Mouse (Mus musculus) hindbrain, embryonic 12.5 days (tissue): ENCODE data around the gene Bdnf. TPM values are rescaled to one million over a fixed set of nuclear protein-coding genes. Genes with fewer than 3 reads are reported as not detected.

ENCODE experiments used
- ATAC-seq: fragments of 200-750 bp; cut with Nextera tagmentation; 2 replicates; pipeline ENCODE4 v1.8.0; 2017; ENCODE audit warnings: moderate TSS enrichment; ENCODE audit not compliant: low FRiP score
- H3K27ac ChIP-seq: fragments of 300-500 bp; sonication (generic); 2 replicates; pipeline ENCODE4 v1.5.1; 2016; ENCODE audit warnings: mild to moderate bottlenecking
- H3K27me3 ChIP-seq: fragments of 300-500 bp; sonication (generic); 2 replicates; pipeline ENCODE4 v1.6.1; 2016; ENCODE audit warnings: mild to moderate bottlenecking
- H3K36me3 ChIP-seq: fragments of 300-500 bp; sonication (generic); 2 replicates; pipeline ENCODE4 v1.6.1; 2016; ENCODE audit warnings: mild to moderate bottlenecking
- H3K4me1 ChIP-seq: fragments of 300-500 bp; sonication (generic); 2 replicates; pipeline ENCODE4 v1.6.1; 2016
- H3K4me2 ChIP-seq: fragments of 300-500 bp; sonication (generic); replicated peaks from 2 replicates; pipeline ENCODE4 v1.6.1; 2016; ENCODE audit warnings: mild to moderate bottlenecking
- H3K4me3 ChIP-seq: fragments of 300-500 bp; sonication (generic); 2 replicates; pipeline ENCODE4 v1.5.1; 2016; ENCODE audit warnings: mild to moderate bottlenecking
- H3K9ac ChIP-seq: fragments of 300-500 bp; sonication (generic); 2 replicates; pipeline ENCODE4 v1.6.1; 2016; ENCODE audit warnings: mild to moderate bottlenecking, moderate library complexity
- H3K9me3 ChIP-seq: fragments of 300-500 bp; sonication (generic); replicated peaks from 2 replicates; pipeline ENCODE4 v1.6.1; 2016; ENCODE audit warnings: mild to moderate bottlenecking
- WGBS: fragments of 180-500 bp; shearing (Covaris S2); methylation state at CpG from one replicate; pipeline ENCODE4 v1.1.7; 2016; 5-methylcytosine and 5-hydroxymethylcytosine counted together
- polyA plus RNA-seq: library from polyadenylated mRNA; unstranded; fragments of >200 nt; fragmentation: Nextera tagmentation; extraction: Ambion mirVana; gene quantifications from 2 replicates; pipeline ENCODE4 v1.2.1, GENCODE M21; 2016

Gene Bdnf
- polyA plus RNA-seq, 1 experiment from 2014 or later = 3.2 TPM

DNA sequence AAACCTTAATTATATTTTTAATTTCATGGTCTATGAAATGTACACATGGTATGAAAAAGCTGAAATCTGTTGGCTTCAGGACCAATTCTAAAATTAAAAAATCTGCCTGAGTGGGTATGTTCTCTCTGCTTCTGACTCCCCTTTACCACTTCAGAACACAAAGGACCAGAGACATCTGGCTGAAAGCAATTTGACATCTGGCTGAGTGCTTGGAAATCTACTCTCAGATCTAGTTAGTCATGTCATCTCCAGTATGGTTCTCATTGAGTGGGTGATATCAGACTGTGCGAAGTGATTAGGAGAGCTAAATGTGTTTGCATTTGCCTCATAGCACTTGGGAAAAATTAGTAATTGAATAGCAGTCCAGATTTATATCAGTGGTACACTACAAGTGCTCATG lies 36.5 kb downstream of the Bdnf start:
- no peaks in the 10 kb centered on the region for H3K36me3 ChIP-seq
- no peak overlapping the region for H3K4me3 ChIP-seq
- H3K4me2 ChIP-seq = no peak overlapping the region
- no peak overlapping the region for H3K9ac ChIP-seq
- H3K4me1 ChIP-seq = no peaks in the 10 kb centered on the region
- 78% methylated on average over 1 of the region's 1 CpGs for WGBS
- H3K9me3 ChIP-seq = no peaks in the 10 kb centered on the region
- no peaks in the 10 kb centered on the region for H3K27me3 ChIP-seq
- no peak overlapping the region for H3K27ac ChIP-seq
- ATAC-seq = no peak

GRCm38 (mm10) chr2:109725261-109725660 lies 50.8 kb downstream of the Bdnf start:
- ATAC-seq = no peak
- Histone ChIP-seq H3K4me2 (no peak overlapping the region), H3K9ac (no peak overlapping the region), H3K27me3 (no peaks in the 10 kb centered on the region), H3K36me3 (no peaks in the 10 kb centered on the region), H3K4me1 (no peaks in the 10 kb centered on the region), H3K4me3 (no peak overlapping the region), H3K9me3 (no peaks in the 10 kb centered on the region), H3K27ac (no peak overlapping the region)
- 86% methylated on average over 3 of the region's 3 CpGs for WGBS

DNA sequence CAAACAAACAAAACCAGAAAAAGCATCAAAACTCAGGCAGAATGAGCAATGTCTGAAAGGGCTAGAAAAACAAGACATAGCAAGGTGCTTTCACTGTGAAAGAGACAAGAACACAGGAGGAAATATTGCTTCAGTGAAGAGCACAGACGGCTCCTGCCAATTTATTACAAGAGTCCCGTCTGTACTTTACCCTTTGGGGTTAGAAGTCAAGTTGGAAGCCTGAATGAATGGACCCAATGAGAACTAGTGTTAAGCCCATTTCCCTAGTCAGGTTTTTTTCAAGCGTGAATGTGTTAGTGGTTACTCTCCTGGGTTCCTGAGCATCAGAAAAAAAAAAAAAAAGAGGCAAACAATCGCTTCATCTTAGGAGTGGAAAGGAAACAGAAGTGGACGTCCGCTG lies 51.3 kb downstream of the Bdnf start:
- Histone ChIP-seq H3K9me3 (no peaks in the 10 kb centered on the region), H3K27ac (no peak overlapping the region), H3K36me3 (no peaks in the 10 kb centered on the region), H3K9ac (no peak overlapping the region), H3K4me3 (no peak overlapping the region), H3K27me3 (no peaks in the 10 kb centered on the region), H3K4me1 (no peaks in the 10 kb centered on the region), H3K4me2 (no peak overlapping the region)
- 70% methylated on average over 6 of the region's 6 CpGs for WGBS
- ATAC-seq = no peak

GRCm38 (mm10) chr2:109729221-109729620 lies 54.7 kb downstream of the Bdnf start:
- no peak for ATAC-seq
- WGBS = 83% methylated on average over 1 of the region's 1 CpGs
- no peaks in the 10 kb centered on the region for H3K27me3 ChIP-seq
- H3K9me3 ChIP-seq = no peaks in the 10 kb centered on the region
- no peak overlapping the region for H3K9ac ChIP-seq
- H3K4me1 ChIP-seq = no peaks in the 10 kb centered on the region
- no peaks in the 10 kb centered on the region for H3K36me3 ChIP-seq
- no peak overlapping the region for H3K4me2 ChIP-seq
- no peak overlapping the region for H3K27ac ChIP-seq
- no peak overlapping the region for H3K4me3 ChIP-seq

- ATAC-seq = no peak
- no peaks in the 10 kb centered on the region for H3K27me3 ChIP-seq
- H3K9me3 ChIP-seq = no peaks in the 10 kb centered on the region
- H3K27ac ChIP-seq = no peak overlapping the region
- H3K9ac ChIP-seq = no peak overlapping the region
- H3K4me1 ChIP-seq = no peaks in the 10 kb centered on the region
- no peak overlapping the region for H3K4me3 ChIP-seq
- H3K4me2 ChIP-seq = no peak overlapping the region
- WGBS = 57% methylated on average over 9 of the region's 9 CpGs
- no peaks in the 10 kb centered on the region for H3K36me3 ChIP-seq
Observed at GRCm38 (mm10) chr2:109733201-109734039, 58.9 kb downstream of the Bdnf start.

- Histone ChIP-seq H3K27ac (no peak overlapping the region), H3K27me3 (no peaks in the 10 kb centered on the region), H3K4me2 (no peak overlapping the region), H3K4me1 (no peaks in the 10 kb centered on the region), H3K4me3 (no peak overlapping the region), H3K9me3 (no peaks in the 10 kb centered on the region), H3K36me3 (no peaks in the 10 kb centered on the region), H3K9ac (no peak overlapping the region)
- no peak for ATAC-seq
- 86% methylated on average over 3 of the region's 3 CpGs for WGBS
Observed at GRCm38 (mm10) chr2:109734228-109734627, 59.7 kb downstream of the Bdnf start.

- Histone ChIP-seq H3K9me3 (no peaks in the 10 kb centered on the region), H3K27ac (no peak overlapping the region), H3K9ac (no peak overlapping the region), H3K27me3 (no peaks in the 10 kb centered on the region), H3K4me2 (no peak overlapping the region), H3K4me1 (no peaks in the 10 kb centered on the region), H3K4me3 (no peak overlapping the region), H3K36me3 (no peaks in the 10 kb centered on the region)
- no peak for ATAC-seq
- 85% methylated on average over 6 of the region's 6 CpGs for WGBS
Observed at GRCm38 (mm10) chr2:109734666-109735065, 60.2 kb downstream of the Bdnf start.

DNA sequence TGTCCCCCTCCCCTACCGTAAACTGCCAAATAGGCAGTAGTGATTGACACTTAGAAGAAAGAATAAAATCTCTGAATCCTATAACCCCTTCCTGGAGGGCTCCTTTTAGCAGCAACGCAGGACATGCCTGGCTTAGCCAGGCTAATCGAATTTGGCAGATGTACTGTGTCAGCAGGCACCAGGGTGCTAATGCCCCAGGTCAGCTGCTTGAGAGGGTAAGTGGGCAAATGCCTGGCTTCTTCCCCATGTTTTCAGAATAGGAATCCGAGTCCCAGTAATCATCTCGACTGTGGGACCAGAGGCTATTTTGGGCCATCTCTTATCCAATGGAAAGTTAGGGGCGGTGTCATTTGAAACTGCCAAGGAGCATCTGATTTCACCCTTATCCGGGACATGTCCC lies 60.8 kb downstream of the Bdnf start:
- Histone ChIP-seq H3K4me1 (no peaks in the 10 kb centered on the region), H3K9ac (no peak overlapping the region), H3K9me3 (no peaks in the 10 kb centered on the region), H3K36me3 (no peaks in the 10 kb centered on the region), H3K27me3 (no peaks in the 10 kb centered on the region), H3K4me3 (no peak overlapping the region), H3K27ac (no peak overlapping the region), H3K4me2 (no peak overlapping the region)
- WGBS = 63% methylated on average over 7 of the region's 7 CpGs
- no peak for ATAC-seq

DNA sequence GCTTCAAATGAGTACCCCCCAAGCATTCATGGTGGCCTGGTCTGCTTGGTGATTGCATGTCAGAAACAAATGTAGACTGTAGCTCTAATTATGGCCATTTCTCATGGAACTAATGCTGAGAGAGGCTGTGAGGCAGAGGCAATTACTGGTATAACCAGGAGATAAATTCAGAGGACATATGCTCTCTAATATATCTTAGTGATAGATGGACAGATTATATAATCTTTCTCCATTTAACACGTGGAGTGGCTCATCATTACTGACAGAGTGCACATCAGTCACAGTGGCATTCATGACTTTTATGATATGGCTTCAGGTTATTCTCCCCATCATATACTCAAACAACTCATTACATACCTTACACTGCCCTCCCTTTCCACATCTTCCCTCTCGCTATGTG lies 61.8 kb downstream of the Bdnf start:
- Histone ChIP-seq H3K27me3 (no peaks in the 10 kb centered on the region), H3K27ac (no peak overlapping the region), H3K9me3 (no peaks in the 10 kb centered on the region), H3K9ac (no peak overlapping the region), H3K4me3 (no peak overlapping the region), H3K36me3 (no peaks in the 10 kb centered on the region), H3K4me2 (no peak overlapping the region), H3K4me1 (no peaks in the 10 kb centered on the region)
- peak; percentile 38; the same call in 1 of the 2 replicates for ATAC-seq
- 75% methylated on average over 2 of the region's 2 CpGs for WGBS

DNA sequence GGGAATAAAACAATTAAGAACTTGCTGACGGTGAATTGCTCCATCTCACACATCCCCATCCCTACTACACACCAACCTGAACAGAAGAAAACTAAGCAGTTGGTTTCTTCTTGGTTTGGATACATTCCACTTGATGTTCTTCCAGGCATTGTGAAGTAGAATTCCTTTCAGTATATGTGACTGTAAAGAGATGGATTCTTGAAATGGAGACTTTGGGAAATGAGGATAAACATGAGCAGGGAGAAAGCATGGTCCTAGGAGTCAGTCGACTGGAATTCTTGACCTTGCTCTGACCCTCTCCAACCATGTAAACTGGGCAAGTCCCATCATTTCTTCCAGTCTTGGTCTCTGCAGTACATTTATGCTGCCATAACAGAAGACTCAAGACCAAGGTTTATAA lies 63.8 kb downstream of the Bdnf start:
- Histone ChIP-seq H3K4me1 (peaks cover 4% of the 10 kb centered on the region; the same call in 1 of the 2 replicates), H3K4me2 (no peak overlapping the region), H3K27me3 (no peaks in the 10 kb centered on the region), H3K36me3 (no peaks in the 10 kb centered on the region), H3K4me3 (no peak overlapping the region), H3K9me3 (no peaks in the 10 kb centered on the region), H3K9ac (no peak overlapping the region), H3K27ac (no peak overlapping the region)
- ATAC-seq = no peak
- 91% methylated on average over 2 of the region's 2 CpGs for WGBS

DNA sequence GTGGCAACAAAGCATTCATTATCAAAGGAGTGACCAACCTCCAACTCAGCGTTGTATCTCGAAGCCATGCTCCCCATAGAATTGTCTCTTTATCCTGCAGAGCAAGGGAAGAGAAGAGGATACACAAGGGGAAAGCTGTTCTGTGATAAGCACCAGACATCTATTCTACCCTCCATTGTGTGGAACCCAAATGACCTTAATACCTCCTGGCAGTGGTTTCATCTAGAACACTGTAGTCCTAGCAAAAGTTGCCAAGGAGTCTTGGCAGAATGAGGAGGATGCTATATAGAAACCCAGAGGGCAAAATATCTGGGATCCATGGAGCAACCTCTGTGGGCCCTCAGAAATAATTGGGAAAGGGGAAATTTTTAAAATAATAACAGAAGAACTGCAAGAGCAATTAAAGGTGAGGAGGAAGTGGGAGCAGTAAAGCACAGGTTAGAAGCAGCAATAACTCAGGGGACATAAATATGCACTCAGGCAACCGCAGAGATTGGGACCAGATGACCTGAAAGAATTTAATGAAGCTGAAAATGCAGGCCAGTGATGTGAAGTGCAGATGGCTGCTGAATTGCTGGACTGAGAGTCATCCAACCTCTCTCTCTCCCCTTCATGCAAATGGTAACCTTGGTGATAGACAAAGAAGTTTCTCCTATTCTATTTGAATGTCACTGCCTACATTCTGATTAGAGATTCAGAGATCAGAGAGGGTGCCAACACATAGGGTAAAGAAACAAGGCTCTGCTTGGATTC lies 68.9 kb downstream of the Bdnf start:
- H3K9ac ChIP-seq = no peak overlapping the region
- peak; percentile 74 for ATAC-seq
- WGBS = 41% methylated on average over 3 of the region's 3 CpGs
- no peak overlapping the region for H3K27ac ChIP-seq
- no peaks in the 10 kb centered on the region for H3K9me3 ChIP-seq
- H3K4me2 ChIP-seq = no peak overlapping the region
- peaks cover 8% of the 10 kb centered on the region for H3K4me1 ChIP-seq
- no peaks in the 10 kb centered on the region for H3K36me3 ChIP-seq
- no peaks in the 10 kb centered on the region for H3K27me3 ChIP-seq
- no peak overlapping the region for H3K4me3 ChIP-seq

GRCm38 (mm10) chr2:109746223-109746622 lies 71.7 kb downstream of the Bdnf start:
- ATAC-seq = no peak
- 28% methylated on average over 1 of the region's 1 CpGs for WGBS
- no peak overlapping the region for H3K4me2 ChIP-seq
- H3K9ac ChIP-seq = no peak overlapping the region
- H3K27me3 ChIP-seq = no peaks in the 10 kb centered on the region
- H3K9me3 ChIP-seq = no peaks in the 10 kb centered on the region
- no peak overlapping the region for H3K27ac ChIP-seq
- H3K4me1 ChIP-seq = peaks cover 8% of the 10 kb centered on the region
- H3K36me3 ChIP-seq = no peaks in the 10 kb centered on the region
- H3K4me3 ChIP-seq = no peak overlapping the region

- Histone ChIP-seq H3K9me3 (no peaks in the 10 kb centered on the region), H3K4me2 (no peak overlapping the region), H3K9ac (no peak overlapping the region), H3K27ac (no peak overlapping the region), H3K4me1 (peaks cover 3% of the 10 kb centered on the region), H3K27me3 (no peaks in the 10 kb centered on the region), H3K4me3 (no peak overlapping the region), H3K36me3 (no peaks in the 10 kb centered on the region)
- no peak for ATAC-seq
Observed at GRCm38 (mm10) chr2:109748412-109748811, 73.9 kb downstream of the Bdnf start.
